Mouse (Mus musculus) neural tube, embryonic 10.5 days (tissue): ENCODE data around the gene Prdx2.
A peak's percentile ranks its signal among the peaks of the same experiment; 100 is the strongest.

Experiments
- DNase-seq: peaks from one replicate; pipeline ENCODE4 v3.0.0-alpha.2; 2017; ENCODE audit warnings: low spot score; ENCODE audit errors: extremely low spot score

Prdx2 gene

GRCm38 (mm10) chr8:84969241-84970134, at the start of gene Prdx2, which contains the start of the genes Gm49661 and Rnaseh2a:
TSS of gene Prdx2 (plus strand) at chr8:84969587.
TSS of gene Gm49661 (minus strand) at chr8:84969433.
TSS of gene Rnaseh2a (minus strand) at chr8:84969767.
- DNase-seq: peak; percentile 89

GRCm38 (mm10) chr8:84921596-84921995, 47.8 kb upstream of the Prdx2 start:
- no peak for DNase-seq

- no peak for DNase-seq
These were observed 43.8 kb upstream of the Prdx2 start for GRCm38 (mm10) chr8:84925557-84925956.

GRCm38 (mm10) chr8:84927513-84927912, 41.9 kb upstream of the Prdx2 start:
- no peak for DNase-seq

GRCm38 (mm10) chr8:84928456-84929306, 40.7 kb upstream of the Prdx2 start:
- DNase-seq: peak; percentile 85

- DNase-seq: no peak
These were observed 38.8 kb upstream of the Prdx2 start for GRCm38 (mm10) chr8:84930582-84930981.

- no peak for DNase-seq
These were observed 35.4 kb upstream of the Prdx2 start for GRCm38 (mm10) chr8:84933767-84934559.

GRCm38 (mm10) chr8:84934860-84935259, 34.5 kb upstream of the Prdx2 start:
- DNase-seq: peak; percentile 61

- DNase-seq: peak; percentile 37
These were observed 33.9 kb upstream of the Prdx2 start for GRCm38 (mm10) chr8:84935489-84935888.

- no peak for DNase-seq
These were observed 33.1 kb upstream of the Prdx2 start for GRCm38 (mm10) chr8:84936041-84936961.

GRCm38 (mm10) chr8:84936962-84937546, 32.3 kb upstream of the Prdx2 start, which contains the start of gene Mast1:
TSS of gene Mast1 (minus strand) at chr8:84937359.
- peak; percentile 66 for DNase-seq

GRCm38 (mm10) chr8:84937620-84938485, 31.5 kb upstream of the Prdx2 start:
- DNase-seq: no peak

GRCm38 (mm10) chr8:84943699-84944098, 25.7 kb upstream of the Prdx2 start:
- no peak for DNase-seq

GRCm38 (mm10) chr8:84944478-84945160, 24.8 kb upstream of the Prdx2 start:
- peak; percentile 61 for DNase-seq

GRCm38 (mm10) chr8:84945235-84945632, 24.2 kb upstream of the Prdx2 start:
- DNase-seq: peak; percentile 32

GRCm38 (mm10) chr8:84945633-84946527, 23.5 kb upstream of the Prdx2 start:
- peak; percentile 51 for DNase-seq
